Mouse (Mus musculus) cerebral cortex, adult 2 months (tissue): Measurements from ENCODE around the gene Map1s.

Experiments
- WGBS: fragments of 180-500 bp; shearing (Covaris S2); methylation state at CpG from one replicate; pipeline ENCODE4 v1.1.7; 2018; 5-methylcytosine and 5-hydroxymethylcytosine counted together

The Map1s gene

GRCm38 (mm10) chr8:70878178-70878577, 27.6 kb upstream of the Map1s start:
- WGBS = 60% methylated on average over 2 of the region's 2 CpGs

GRCm38 (mm10) chr8:70879500-70879899, 26.2 kb upstream of the Map1s start:
- 54% methylated on average over 4 of the region's 4 CpGs for WGBS

GRCm38 (mm10) chr8:70880126-70880525, 25.6 kb upstream of the Map1s start:
- WGBS = 15% methylated on average over 4 of the region's 4 CpGs

- WGBS = 43% methylated on average over 11 of the region's 11 CpGs
Observed at GRCm38 (mm10) chr8:70880546-70880945, 25.2 kb upstream of the Map1s start.

- WGBS = 72% methylated on average over 4 of the region's 4 CpGs
Observed at GRCm38 (mm10) chr8:70884186-70884585, 21.5 kb upstream of the Map1s start.

- WGBS = 82% methylated on average over 10 of the region's 10 CpGs
Observed at GRCm38 (mm10) chr8:70884683-70885082, 21.0 kb upstream of the Map1s start.

GRCm38 (mm10) chr8:70885612-70886011, 20.1 kb upstream of the Map1s start:
- WGBS = 46% methylated on average over 12 of the region's 12 CpGs

GRCm38 (mm10) chr8:70887669-70888068, 18.1 kb upstream of the Map1s start:
- WGBS = 10% methylated on average over 18 of the region's 18 CpGs

- 89% methylated on average over 5 of the region's 5 CpGs for WGBS
Observed at GRCm38 (mm10) chr8:70890656-70891055, 15.1 kb upstream of the Map1s start.

GRCm38 (mm10) chr8:70891356-70891755, 14.4 kb upstream of the Map1s start:
- WGBS = 39% methylated on average over 21 of the region's 21 CpGs

- WGBS = 28% methylated on average over 80 of the region's 80 CpGs
Observed at GRCm38 (mm10) chr8:70892022-70892895, 13.5 kb upstream of the Map1s start, which contains the start of gene Slc5a5. Gene Slc5a5 (minus strand): TSS chr8:70892757.

GRCm38 (mm10) chr8:70892896-70893655, 12.7 kb upstream of the Map1s start:
- WGBS = 54% methylated on average over 20 of the region's 20 CpGs

GRCm38 (mm10) chr8:70893656-70894384, 11.9 kb upstream of the Map1s start:
- 39% methylated on average over 12 of the region's 12 CpGs for WGBS

- WGBS = 71% methylated on average over 2 of the region's 2 CpGs
Observed at GRCm38 (mm10) chr8:70894385-70894720, 11.4 kb upstream of the Map1s start.

- WGBS = 88% methylated on average over 8 of the region's 8 CpGs
Observed at GRCm38 (mm10) chr8:70894771-70895545, 10.8 kb upstream of the Map1s start.

GRCm38 (mm10) chr8:70895571-70896259, 10.0 kb upstream of the Map1s start:
- 69% methylated on average over 24 of the region's 24 CpGs for WGBS

- 2% methylated on average over 25 of the region's 25 CpGs for WGBS
Observed at GRCm38 (mm10) chr8:70896316-70897020, 9.3 kb upstream of the Map1s start.

- WGBS = under 1% methylated on average over 60 of the region's 60 CpGs
Observed at GRCm38 (mm10) chr8:70897021-70897680, 8.6 kb upstream of the Map1s start, which contains the start of gene Rpl18a. Gene Rpl18a (minus strand): TSS chr8:70897412.

- 0% methylated on average over 20 of the region's 20 CpGs for WGBS
Observed at GRCm38 (mm10) chr8:70897681-70898413, 7.9 kb upstream of the Map1s start.
